Mouse (Mus musculus) hindbrain, embryonic 11.5 days (tissue): ENCODE results near the gene Cox15. TPM values are rescaled to one million over a fixed set of nuclear protein-coding genes. Genes with fewer than 3 reads are reported as not detected.

Experiments
- ATAC-seq: fragments of 200-750 bp; cut with Nextera tagmentation; 2 replicates; pipeline ENCODE4 v1.8.0; 2017; ENCODE audit warnings: mild to moderate bottlenecking, moderate TSS enrichment, moderate library complexity; ENCODE audit not compliant: low FRiP score
- DNase-seq: peaks from one replicate; pipeline ENCODE4 v3.0.0-alpha.2; 2015; ENCODE audit warnings: low spot score
- H3K27ac ChIP-seq: fragments of 300-500 bp; sonication (generic); 2 replicates; pipeline ENCODE4 v1.5.1; 2014; ENCODE audit warnings: mild to moderate bottlenecking, low read depth, low read length
- H3K27me3 ChIP-seq: fragments of 300-500 bp; sonication (generic); 2 replicates; pipeline ENCODE4 v1.6.1; 2014; ENCODE audit warnings: mild to moderate bottlenecking, low read length, moderate library complexity, mixed read lengths; ENCODE audit not compliant: control insufficient read depth, insufficient read depth
- H3K36me3 ChIP-seq: fragments of 300-500 bp; sonication (generic); 2 replicates; pipeline ENCODE4 v1.6.1; 2014; ENCODE audit warnings: mild to moderate bottlenecking, low read length, moderate library complexity, mixed read lengths; ENCODE audit not compliant: control insufficient read depth, insufficient read depth
- H3K4me1 ChIP-seq: fragments of 300-500 bp; sonication (generic); replicated peaks from 2 replicates; pipeline ENCODE4 v1.6.1; 2014; ENCODE audit warnings: low read length, mixed read lengths; ENCODE audit not compliant: control insufficient read depth, insufficient read depth
- H3K4me2 ChIP-seq: fragments of 300-500 bp; sonication (generic); replicated peaks from 2 replicates; pipeline ENCODE4 v1.6.1; 2014; ENCODE audit warnings: mild to moderate bottlenecking, low read depth, low read length
- H3K4me3 ChIP-seq: fragments of 300-500 bp; sonication (generic); 2 replicates; pipeline ENCODE4 v1.5.1; 2014; ENCODE audit warnings: low read depth, low read length
- H3K9ac ChIP-seq: fragments of 300-500 bp; sonication (generic); 2 replicates; pipeline ENCODE4 v1.6.1; 2014; ENCODE audit warnings: low read depth, low read length
- H3K9me3 ChIP-seq: fragments of 300-500 bp; sonication (generic); 2 replicates; pipeline ENCODE4 v1.6.1; 2016; ENCODE audit warnings: low read length; ENCODE audit not compliant: control insufficient read depth
- WGBS: fragments of 180-500 bp; shearing (Covaris S2); extraction: QIAGEN DNeasy Blood & Tissue Kit; methylation state at CpG from one replicate; pipeline ENCODE4 v1.1.7; 2014; 5-methylcytosine and 5-hydroxymethylcytosine counted together
- polyA plus RNA-seq: library from polyadenylated mRNA; unstranded; fragments of >200 nt; fragmentation: Nextera tagmentation; extraction: Ambion mirVana; gene quantifications from 2 replicates; pipeline ENCODE4 v1.2.1, GENCODE M21; 2014

Gene Cox15
- polyA plus RNA-seq, 1 experiment from 2014 or later, result 12.9 TPM

GRCm38 (mm10) chr19:43729296-43730036, 23.3 kb downstream of the Cox15 start:
- no peak for ATAC-seq
- Histone ChIP-seq H3K9ac (peak overlapping the region; percentile 39), H3K4me3 (peak overlapping the region; percentile 21), H3K27me3 (no peaks in the 10 kb centered on the region), H3K36me3 (no peaks in the 10 kb centered on the region), H3K4me1 (no peaks in the 10 kb centered on the region), H3K27ac (peak overlapping the region; percentile 17; the same call in 1 of the 2 replicates), H3K4me2 (peak overlapping the region; percentile 30), H3K9me3 (no peaks in the 10 kb centered on the region)
- DNase-seq, result peak; percentile 52
- 44% methylated on average over 22 of the region's 22 CpGs for WGBS

GRCm38 (mm10) chr19:43726510-43727146, 26.2 kb downstream of the Cox15 start:
- no peak overlapping the region for H3K9ac ChIP-seq
- no peaks in the 10 kb centered on the region for H3K27me3 ChIP-seq
- H3K4me1 ChIP-seq, result no peaks in the 10 kb centered on the region
- H3K4me2 ChIP-seq, result no peak overlapping the region
- no peaks in the 10 kb centered on the region for H3K9me3 ChIP-seq
- H3K4me3 ChIP-seq, result no peak overlapping the region
- 83% methylated on average over 15 of the region's 15 CpGs for WGBS
- no peaks in the 10 kb centered on the region for H3K36me3 ChIP-seq
- DNase-seq (no peak), ATAC-seq (no peak)
- H3K27ac ChIP-seq, result no peak overlapping the region

- 94% methylated on average over 7 of the region's 7 CpGs for WGBS
- no peaks in the 10 kb centered on the region for H3K9me3 ChIP-seq
- DNase-seq (no peak), ATAC-seq (no peak)
- no peaks in the 10 kb centered on the region for H3K27me3 ChIP-seq
- no peak overlapping the region for H3K4me3 ChIP-seq
- no peak overlapping the region for H3K27ac ChIP-seq
- H3K4me1 ChIP-seq, result no peaks in the 10 kb centered on the region
- no peak overlapping the region for H3K9ac ChIP-seq
- H3K4me2 ChIP-seq, result no peak overlapping the region
- no peaks in the 10 kb centered on the region for H3K36me3 ChIP-seq
Observed at GRCm38 (mm10) chr19:43724821-43725220, 28.0 kb downstream of the Cox15 start.

- no peaks in the 10 kb centered on the region for H3K4me1 ChIP-seq
- no peak overlapping the region for H3K4me2 ChIP-seq
- DNase-seq, result no peak
- no peaks in the 10 kb centered on the region for H3K36me3 ChIP-seq
- no peak for ATAC-seq
- 88% methylated on average over 20 of the region's 20 CpGs for WGBS
- no peak overlapping the region for H3K4me3 ChIP-seq
- no peaks in the 10 kb centered on the region for H3K27me3 ChIP-seq
- no peaks in the 10 kb centered on the region for H3K9me3 ChIP-seq
- H3K9ac ChIP-seq, result no peak overlapping the region
- no peak overlapping the region for H3K27ac ChIP-seq
Observed at GRCm38 (mm10) chr19:43724194-43724593, 28.6 kb downstream of the Cox15 start.

GRCm38 (mm10) chr19:43723501-43723900, 29.3 kb downstream of the Cox15 start:
- WGBS, result 81% methylated on average over 10 of the region's 10 CpGs
- Histone ChIP-seq H3K4me3 (no peak overlapping the region), H3K27me3 (no peaks in the 10 kb centered on the region), H3K4me2 (no peak overlapping the region), H3K9ac (no peak overlapping the region), H3K36me3 (no peaks in the 10 kb centered on the region), H3K4me1 (no peaks in the 10 kb centered on the region), H3K9me3 (no peaks in the 10 kb centered on the region), H3K27ac (no peak overlapping the region)
- no peak for DNase-seq
- ATAC-seq, result no peak

- no peaks in the 10 kb centered on the region for H3K4me1 ChIP-seq
- ATAC-seq (no peak), DNase-seq (no peak)
- H3K36me3 ChIP-seq, result no peaks in the 10 kb centered on the region
- no peak overlapping the region for H3K9ac ChIP-seq
- H3K4me3 ChIP-seq, result no peak overlapping the region
- WGBS, result 73% methylated on average over 8 of the region's 8 CpGs
- no peaks in the 10 kb centered on the region for H3K27me3 ChIP-seq
- H3K4me2 ChIP-seq, result no peak overlapping the region
- no peaks in the 10 kb centered on the region for H3K9me3 ChIP-seq
- H3K27ac ChIP-seq, result no peak overlapping the region
Observed at GRCm38 (mm10) chr19:43722891-43723290, 29.9 kb downstream of the Cox15 start.

GRCm38 (mm10) chr19:43720061-43720460, 32.7 kb downstream of the Cox15 start:
- DNase-seq (no peak), ATAC-seq (no peak)
- Histone ChIP-seq H3K27me3 (no peaks in the 10 kb centered on the region), H3K4me3 (no peak overlapping the region), H3K4me1 (no peaks in the 10 kb centered on the region), H3K9ac (no peak overlapping the region), H3K27ac (no peak overlapping the region), H3K36me3 (no peaks in the 10 kb centered on the region), H3K4me2 (no peak overlapping the region), H3K9me3 (no peaks in the 10 kb centered on the region)
- WGBS, result 96% methylated on average over 11 of the region's 11 CpGs

- no peak overlapping the region for H3K9ac ChIP-seq
- 83% methylated on average over 5 of the region's 5 CpGs for WGBS
- no peak overlapping the region for H3K27ac ChIP-seq
Observed at GRCm38 (mm10) chr19:43711971-43712370, 40.8 kb downstream of the Cox15 start.

More at GRCm38 (mm10) chr19:43711971-43712370, 40.8 kb downstream of the Cox15 start:
- no peaks in the 10 kb centered on the region for H3K9me3 ChIP-seq
- H3K4me2 ChIP-seq, result no peak overlapping the region
- no peaks in the 10 kb centered on the region for H3K4me1 ChIP-seq
- no peak for DNase-seq
- no peaks in the 10 kb centered on the region for H3K27me3 ChIP-seq
- H3K36me3 ChIP-seq, result no peaks in the 10 kb centered on the region
- no peak overlapping the region for H3K4me3 ChIP-seq
- no peak for ATAC-seq
